Mouse (Mus musculus): ENCODE measurements around the gene Taar2. TPM values are rescaled to one million over a fixed set of nuclear protein-coding genes. Genes with fewer than 3 reads are reported as not detected.

Taar2 gene
- not detected for total RNA-seq (2022)

DNA sequence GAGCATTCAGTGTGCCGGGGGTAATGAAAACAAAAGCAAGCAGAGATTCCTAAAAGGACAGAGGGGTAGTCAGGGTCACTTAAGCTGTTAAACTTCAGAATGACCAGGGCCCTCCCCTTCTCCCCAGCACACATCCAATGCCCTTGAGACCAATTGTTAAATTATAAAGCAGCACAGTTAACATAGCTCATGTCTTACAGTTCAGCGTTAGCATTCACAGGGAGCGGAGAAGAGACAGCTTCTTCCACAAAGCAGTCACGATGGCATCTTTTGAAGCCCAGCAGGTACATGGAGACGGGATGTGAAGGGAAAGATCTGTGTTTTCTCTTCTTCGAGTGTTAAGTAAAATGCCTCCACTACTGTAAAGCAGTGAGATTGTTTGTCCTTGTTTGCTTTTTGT is at the start of gene Taar2:
Taar2 (plus strand) TSS at position 261 of the 400 bp plus-strand sequence.
- no peak for DNase-seq (ENCODE audit: low spot score in 2 of 2)

DNA sequence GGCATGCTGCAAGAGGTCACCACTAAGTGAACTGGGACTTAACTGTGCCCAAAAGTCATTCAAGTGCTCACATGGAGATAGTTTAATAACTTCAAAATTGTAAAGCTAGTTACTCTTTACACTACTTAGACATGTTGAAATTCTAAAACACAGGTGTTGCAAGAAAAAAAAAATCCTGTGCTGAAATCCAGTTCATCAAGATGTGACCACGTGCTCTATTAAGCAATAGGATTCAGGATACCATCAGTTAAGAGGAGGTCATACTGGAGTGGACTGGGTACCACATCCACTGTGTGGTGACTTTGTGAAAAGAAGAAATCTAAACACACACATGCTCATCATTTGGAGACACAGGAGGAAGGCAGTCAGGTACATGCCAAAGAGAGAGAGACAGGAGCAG is 45.4 kb upstream of the Taar2 start:
- DNase-seq (ENCODE audit: low spot score in 2 of 2), result no peak

DNA sequence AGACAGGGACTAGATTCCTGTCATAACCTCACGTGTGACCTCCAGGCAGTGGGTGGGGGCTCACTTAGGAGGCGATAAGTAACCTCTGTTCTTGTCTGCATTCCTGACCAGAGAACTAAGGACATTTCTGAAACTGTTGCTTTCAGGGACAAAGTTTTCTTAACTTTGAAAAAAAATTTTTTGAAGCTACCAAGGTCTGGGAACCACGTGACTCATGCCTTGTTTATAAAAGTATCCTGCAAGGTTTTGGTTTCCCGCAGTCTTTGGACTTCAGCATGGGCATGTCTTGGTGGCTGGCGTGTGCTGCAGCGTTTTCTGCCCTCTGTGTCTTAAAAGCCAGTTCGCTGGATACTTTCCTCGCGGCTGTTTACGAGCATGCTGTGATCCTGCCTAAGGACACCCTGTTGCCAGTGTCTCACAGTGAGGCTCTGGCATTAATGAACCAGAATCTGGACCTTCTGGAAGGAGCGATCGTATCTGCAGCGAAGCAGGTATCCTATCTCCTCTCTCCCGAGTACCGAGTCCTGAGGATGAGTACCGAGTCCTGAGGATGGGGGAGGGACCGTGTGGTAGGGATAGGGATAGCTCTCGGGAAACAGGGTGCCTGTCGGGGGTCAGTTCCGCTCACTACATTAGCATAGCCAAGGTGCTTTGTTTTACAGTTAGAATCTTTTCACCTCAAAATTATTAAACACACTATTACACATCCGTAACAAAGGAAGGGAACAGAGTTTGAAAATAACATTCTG is 43.6 kb upstream of the Taar2 start, which contains the start of gene Vnn1:
Vnn1 (plus strand) TSS at position 88 of the 749 bp plus-strand sequence.
- DNase-seq (ENCODE audit: low spot score in 2 of 2), result no peak

DNA sequence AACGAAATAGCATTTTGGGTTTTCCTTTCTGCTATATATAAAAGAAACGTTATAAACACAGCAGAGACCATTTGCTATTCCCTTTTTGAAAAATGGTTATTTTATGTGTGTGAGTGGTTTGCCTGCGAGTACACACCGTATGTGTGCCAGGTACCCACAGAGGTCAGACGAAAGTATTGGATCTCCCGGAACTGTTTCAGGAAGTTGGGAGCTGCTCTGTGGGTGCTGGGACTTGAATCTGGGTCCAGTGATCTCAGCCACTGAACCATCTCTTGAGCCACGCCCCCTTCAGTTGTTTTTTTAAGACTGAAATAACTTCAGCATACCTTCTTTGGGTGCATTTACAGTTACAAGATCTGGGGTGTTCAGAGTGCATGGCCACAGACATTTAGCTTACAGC is 43.0 kb upstream of the Taar2 start:
- no peak for DNase-seq (ENCODE audit: low spot score in 2 of 2)

DNA sequence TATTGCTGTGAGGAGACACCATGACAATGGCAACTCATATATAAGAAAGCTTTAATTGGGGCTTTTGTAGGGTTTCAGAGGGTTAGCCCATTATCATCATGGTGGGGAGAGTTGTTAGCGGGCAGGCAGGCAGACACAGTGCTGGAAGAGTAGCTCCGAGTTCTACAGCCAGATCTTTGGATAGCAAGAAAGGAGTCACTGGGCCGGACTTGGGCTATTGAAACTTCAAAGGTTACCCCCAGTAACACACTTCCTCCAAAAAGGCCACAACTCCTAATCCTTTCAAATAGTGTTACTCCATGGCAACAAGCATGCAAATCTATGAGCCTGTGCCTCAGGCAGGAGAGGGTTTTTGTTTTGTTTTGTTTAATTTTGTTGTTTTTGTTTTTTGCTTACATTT is 37.3 kb upstream of the Taar2 start:
- no peak for DNase-seq (ENCODE audit: low spot score in 2 of 2)

DNA sequence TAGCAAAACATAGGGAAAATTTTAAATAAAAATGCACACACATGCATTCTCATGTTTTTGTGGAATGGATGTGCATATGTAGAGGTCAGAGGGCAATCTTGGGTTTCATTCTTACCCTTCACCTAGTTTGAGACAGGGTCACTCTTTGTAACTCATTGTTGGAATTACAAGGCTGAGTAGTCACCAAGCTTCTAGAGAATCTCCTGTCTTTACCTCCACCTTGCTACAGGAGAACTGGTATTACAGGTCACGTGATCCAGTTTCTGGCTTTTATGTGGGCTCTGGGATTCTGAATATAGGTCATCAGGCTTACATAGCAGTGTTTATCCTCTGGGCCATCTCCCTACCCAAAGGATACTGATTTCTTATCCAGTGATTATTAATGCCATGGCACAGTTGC is 32.7 kb upstream of the Taar2 start:
- no peak for DNase-seq (ENCODE audit: low spot score in 2 of 2)

DNA sequence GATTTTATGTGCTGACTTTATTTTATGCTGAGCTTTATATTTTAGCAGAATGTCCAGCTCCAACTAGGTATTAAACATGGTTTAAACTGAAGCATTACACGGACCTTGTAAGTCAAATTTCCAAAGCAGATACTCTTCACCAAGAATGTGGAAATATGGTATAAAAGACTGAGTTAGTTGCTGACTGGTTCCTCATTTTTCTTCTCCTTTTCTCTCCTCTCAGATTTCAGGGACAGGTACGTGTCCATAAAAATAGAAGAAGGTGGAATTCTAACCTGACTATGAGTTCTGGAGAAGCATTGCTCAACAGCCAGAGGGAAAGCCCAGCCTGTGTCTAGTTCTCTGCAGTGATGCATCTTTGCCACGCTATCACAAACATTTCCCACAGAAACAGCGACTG is 18.3 kb upstream of the Taar2 start, which contains the start of gene Taar1:
Taar1 (plus strand) TSS at position 301 of the 400 bp plus-strand sequence.
- no peak for DNase-seq (ENCODE audit: low spot score in 2 of 2)

DNA sequence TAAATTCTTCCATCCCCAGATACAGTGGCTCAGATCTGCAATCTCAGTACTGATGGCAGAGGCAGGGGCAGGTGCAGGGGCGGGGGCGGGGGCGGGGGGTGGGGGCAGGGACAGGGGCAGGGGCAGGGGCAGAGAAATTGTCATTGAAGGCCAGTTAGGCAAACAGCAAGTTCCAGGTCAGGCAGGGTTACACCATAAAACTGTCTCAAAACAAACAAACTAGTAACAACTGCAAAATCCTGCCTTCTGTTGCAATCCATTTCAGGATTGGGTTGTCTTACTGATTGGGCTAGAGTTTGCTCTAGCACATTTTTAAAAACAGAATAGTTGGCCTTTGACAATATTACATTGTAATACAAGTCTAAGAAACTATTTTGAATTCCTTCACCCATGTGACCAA is 15.9 kb upstream of the Taar2 start:
- no peak for DNase-seq (ENCODE audit: low spot score in 2 of 2)

DNA sequence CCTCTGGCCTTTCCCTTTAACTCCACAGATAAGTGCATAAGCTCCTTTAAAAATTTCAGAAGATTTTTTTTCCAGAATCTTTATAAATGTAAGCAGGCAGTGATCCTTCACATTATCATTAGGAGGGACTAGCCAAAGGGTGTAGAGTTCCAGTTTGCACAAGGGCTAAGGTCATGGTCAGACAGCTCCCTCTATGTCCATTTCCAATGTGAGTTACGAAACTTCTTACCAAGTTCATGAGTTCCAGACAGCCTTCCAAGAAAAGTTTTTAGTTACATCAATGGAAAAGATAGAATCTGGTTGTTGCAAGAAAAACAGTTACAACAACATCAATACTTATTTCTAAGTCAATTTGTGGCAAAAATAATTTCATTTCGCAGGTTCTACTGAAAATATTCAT is 14.4 kb upstream of the Taar2 start:
- DNase-seq (ENCODE audit: low spot score in 2 of 2), result no peak

DNA sequence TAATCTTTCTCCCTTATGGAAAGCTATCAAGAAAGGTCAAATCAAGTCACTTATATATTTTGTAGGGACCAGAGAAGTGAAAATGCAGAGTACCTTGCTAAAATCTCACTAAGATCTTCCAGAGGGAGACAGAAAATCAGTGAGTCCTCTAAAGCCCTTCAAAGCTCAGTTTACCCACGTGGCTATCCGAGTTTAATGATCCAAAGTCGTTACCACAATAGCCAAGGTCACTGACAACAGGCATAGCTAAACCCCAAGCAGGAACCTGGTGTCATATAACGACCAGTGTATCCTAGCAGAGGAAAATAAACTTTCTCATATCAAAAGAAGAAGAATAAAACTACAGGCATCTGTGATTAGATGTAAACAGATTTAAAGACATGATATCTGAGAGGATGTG is 759 bp upstream of the Taar2 start:
- no peak for DNase-seq (ENCODE audit: low spot score in 2 of 2)

DNA sequence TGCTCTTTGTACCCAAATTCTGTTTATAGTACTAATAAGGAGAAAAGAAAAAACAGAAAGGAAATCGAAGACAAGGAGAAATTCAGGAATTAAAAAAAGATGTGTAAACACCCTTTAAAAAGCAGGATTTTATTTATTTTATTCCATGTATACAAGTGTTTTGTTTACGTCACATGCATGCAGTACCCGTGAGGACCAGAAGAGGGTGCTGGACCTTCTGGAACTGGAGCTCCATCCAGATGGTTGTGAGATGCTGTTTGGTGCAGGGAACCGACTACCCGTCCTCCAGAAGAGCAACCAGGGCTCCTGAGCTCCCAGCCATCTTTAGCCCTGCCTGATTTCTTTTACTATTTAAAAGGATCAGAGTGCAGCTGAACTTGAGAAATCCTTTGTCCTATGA is 4.1 kb downstream of the Taar2 start:
- no peak for DNase-seq (ENCODE audit: low spot score in 2 of 2)

DNA sequence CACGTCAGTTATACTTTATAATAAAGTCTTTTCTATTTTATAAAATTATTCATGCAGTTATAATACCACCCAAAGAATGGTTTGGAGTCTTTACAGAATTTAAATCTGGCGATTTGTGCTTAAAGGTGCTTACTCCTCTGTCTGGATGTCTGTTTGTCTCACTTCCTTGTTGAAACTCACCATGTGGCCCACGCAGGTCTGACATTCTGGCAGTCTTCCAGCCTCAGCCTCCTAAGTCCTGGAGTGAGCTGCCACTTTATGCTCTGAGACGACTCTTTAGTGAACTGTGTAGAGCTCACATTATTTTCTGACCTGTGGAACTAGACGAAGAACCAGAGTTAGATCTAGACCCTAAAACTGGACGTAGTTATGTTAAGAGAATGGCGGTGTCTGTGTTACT is 9.7 kb downstream of the Taar2 start:
- DNase-seq (ENCODE audit: low spot score in 2 of 2), result no peak

DNA sequence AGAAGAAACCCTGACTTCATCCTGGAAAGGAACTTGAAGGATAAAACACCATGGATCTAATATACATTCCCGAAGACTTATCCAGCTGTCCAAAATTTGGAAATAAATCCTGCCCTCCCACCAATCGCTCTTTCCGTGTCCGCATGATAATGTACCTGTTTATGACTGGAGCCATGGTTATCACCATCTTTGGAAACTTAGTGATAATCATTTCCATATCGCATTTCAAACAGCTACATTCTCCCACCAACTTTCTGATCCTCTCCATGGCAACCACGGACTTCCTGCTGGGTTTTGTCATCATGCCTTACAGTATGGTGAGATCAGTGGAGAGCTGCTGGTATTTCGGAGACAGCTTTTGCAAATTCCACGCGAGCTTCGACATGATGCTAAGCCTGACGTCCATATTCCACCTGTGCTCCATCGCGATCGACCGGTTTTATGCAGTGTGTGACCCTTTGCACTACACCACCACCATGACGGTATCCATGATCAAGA is 11.2 kb downstream of the Taar2 start, which contains the start of gene Taar3:
Taar3 (plus strand) TSS at position 51 of the 498 bp plus-strand sequence.
- no peak for DNase-seq (ENCODE audit: low spot score in 2 of 2)

DNA sequence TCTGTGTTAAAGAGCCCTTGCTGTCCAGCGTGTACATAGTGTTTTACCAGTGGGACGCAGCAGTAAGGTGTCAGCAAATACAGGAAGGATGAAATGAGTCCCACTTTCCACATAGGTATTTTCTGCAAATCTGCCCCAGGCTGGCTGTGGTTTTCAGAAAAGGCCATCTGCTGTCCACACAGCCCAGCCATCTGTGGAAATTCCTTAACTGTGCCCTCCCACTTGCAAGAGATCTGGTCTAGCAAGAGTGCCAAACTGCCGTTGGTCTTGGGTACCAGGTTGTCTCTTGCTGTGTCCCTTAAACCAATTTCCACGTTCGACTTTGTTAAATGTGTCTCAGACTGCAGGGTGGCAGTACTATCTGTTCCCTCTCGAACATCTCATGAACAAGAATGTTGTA is 13.3 kb downstream of the Taar2 start:
- no peak for DNase-seq (ENCODE audit: low spot score in 2 of 2)

DNA sequence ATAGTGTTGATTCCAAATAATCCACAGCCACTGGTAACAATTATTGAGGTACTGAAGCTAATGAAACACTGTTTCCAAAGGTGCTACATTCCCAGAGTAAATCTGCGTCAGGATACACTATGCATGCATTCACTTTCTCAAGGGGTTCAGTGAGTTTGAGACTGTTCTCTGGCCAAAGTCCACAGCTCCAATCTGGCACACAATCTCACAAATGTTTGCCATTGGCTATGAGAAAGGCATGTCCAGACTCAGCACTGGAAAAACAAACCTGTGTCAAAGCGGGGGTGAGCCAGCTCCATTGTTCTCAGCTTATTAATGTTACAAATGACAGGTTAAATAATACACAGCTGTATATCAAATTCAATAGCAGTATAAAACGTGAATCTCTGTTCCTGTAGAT is 20.7 kb downstream of the Taar2 start:
- no peak for DNase-seq (ENCODE audit: low spot score in 2 of 2)

DNA sequence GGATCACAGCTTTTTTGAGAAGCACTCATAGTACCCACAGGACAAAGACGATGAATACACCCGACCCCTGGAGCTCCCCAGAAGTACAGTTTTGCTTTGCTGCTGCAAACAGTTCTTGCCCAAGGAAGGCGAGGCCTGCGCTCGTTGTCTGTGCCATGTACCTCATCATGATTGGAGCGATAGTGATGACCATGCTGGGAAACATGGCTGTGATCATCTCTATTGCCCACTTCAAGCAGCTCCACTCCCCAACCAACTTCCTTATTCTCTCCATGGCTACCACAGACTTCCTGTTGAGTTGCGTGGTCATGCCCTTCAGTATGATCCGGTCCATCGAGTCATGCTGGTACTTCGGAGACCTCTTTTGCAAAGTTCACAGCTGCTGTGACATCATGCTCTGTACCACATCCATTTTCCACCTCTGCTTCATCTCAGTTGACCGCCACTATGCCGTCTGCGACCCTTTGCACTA is 22.1 kb downstream of the Taar2 start, which contains the start of gene Taar4:
Taar4 (plus strand) TSS at position 51 of the 472 bp plus-strand sequence.
- no peak for DNase-seq (ENCODE audit: low spot score in 2 of 2)

DNA sequence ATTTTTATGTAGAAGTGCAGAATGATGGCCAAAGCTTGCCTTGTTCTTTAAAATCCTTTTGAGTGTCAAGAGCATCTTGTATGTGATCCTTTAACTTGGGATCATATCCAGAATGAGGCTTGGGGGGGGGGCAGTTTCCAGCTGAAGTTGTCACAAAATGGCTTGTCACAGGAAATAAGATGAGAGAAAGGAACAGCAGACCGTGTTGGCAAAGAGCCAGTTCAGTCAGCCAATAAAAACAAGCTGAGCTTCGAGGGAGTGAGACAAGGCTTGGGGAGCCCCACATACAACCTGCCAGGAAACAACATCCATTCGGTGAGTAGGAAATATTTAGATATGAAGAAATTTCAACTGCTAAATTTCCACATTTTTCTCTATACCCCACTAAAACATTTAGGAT is 25.1 kb downstream of the Taar2 start:
- no peak for DNase-seq (ENCODE audit: low spot score in 2 of 2)

DNA sequence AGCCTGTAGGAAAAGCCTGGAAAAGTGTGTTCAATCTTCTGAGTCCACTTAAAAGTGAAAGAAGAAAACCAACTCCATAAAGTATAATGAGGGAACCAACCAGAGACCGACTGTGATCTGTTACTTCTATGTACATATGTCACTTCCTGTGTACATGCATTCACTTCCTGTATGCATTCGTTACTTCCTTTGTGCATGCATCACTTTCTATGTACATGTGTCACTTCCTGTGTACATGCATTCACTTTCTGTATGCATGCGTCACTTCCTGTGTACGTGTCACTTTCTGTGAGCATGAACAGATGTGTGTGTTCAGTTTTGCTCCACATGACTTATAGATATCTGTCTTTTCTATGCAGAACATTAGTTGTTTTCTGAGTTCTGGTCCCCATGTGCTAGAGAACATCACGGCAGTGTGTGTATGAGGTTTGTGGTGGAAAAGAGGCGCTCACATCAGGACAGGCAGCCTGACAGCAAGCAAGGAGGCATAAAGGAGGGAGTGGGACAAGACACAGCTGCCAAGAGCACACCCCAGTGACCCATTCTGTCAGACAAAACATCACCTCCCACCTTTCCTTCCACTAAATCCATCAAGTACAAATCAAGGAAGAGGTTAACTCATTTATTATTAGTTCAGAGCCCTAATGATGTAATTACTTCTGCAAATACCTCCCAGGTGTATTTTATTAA is 26.7 kb downstream of the Taar2 start:
- DNase-seq (ENCODE audit: low spot score in 2 of 2), result no peak

DNA sequence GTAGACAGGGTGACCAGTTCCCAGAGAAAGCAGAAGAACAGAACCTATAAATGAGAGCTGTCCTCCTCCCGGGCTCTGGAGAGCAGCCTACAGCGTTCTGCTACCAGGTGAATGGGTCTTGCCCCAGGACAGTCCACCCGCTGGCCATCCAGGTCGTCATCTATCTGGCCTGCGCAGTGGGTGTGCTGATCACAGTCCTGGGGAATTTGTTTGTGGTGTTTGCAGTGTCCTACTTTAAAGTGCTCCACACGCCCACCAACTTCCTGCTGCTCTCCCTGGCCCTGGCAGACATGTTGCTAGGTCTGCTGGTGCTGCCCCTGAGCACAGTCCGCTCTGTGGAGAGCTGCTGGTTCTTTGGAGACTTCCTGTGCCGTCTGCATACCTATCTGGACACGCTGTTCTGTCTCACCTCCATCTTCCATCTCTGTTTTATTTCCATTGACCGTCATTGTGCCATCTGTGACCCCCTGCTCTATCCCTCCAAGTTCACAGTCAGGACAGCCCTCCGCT is 32.3 kb downstream of the Taar2 start, which contains the start of gene Taar5:
Taar5 (plus strand) TSS at position 51 of the 510 bp plus-strand sequence.
- DNase-seq (ENCODE audit: low spot score in 2 of 2), result no peak

DNA sequence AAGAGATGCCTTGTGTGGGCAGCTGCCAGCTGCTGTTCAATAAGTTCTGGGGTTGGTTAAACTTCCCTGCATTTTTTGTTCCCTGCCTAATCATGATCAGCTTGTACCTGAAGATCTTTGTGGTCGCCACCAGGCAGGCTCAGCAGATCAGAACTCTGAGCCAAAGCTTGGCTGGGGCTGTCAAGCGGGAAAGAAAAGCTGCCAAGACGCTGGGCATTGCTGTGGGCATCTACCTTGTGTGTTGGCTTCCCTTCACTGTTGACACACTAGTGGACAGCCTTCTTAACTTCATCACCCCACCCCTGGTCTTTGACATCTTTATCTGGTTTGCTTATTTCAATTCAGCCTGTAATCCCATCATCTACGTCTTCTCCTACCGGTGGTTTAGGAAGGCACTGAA is 32.9 kb downstream of the Taar2 start:
- DNase-seq (ENCODE audit: low spot score in 2 of 2), result no peak

DNA sequence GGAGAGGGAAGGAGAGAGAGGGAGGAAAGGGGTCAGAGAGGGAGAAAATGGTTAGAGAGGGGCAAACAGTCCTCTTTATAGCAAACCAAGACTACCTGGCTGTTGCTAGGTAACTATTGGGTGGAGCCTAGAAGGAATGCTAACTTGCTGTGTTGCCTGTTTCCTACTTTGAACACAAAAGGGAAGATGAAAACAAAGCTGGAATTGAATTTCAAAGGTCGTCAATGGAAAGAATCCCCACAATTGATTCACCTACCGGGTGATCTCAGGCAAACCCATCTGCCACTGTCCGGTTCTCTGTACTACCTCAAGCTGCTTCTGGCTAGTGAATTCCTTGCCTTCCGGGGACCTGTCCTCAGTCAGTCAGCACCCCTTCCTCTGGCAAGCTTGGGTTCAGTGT is 39.6 kb downstream of the Taar2 start:
- no peak for DNase-seq (ENCODE audit: low spot score in 2 of 2)
